In genomic region chr5:24357461-24357860, GRCm38 (mm10) we compare ENCODE assay signal across 8 mouse cellular contexts. TPM values are rescaled to one million over a fixed set of nuclear protein-coding genes. Genes with fewer than 3 reads are reported as not detected.
DNase-seq lines count a peak whose midpoint lies in the region; ATAC-seq lines count a peak whose summit lies in the region.

No protein-coding gene starts in this region.

- no peaks in the 10 kb centered on the region for H3K36me3 ChIP-seq in midbrain, embryonic 11.5 days (ENCODE audit: control insufficient read depth, insufficient read depth, low read length)
- H3K36me3 ChIP-seq in midbrain, embryonic 15.5 days (replicated peaks) = no peaks in the 10 kb centered on the region
- H3K36me3 ChIP-seq in embryonic facial prominence, embryonic 15.5 days = no peaks in the 10 kb centered on the region

- H3K27me3 ChIP-seq in midbrain, embryonic 11.5 days (ENCODE audit: control insufficient read depth, insufficient read depth, low read length) = no peaks in the 10 kb centered on the region
- no peaks in the 10 kb centered on the region for H3K27me3 ChIP-seq in midbrain, embryonic 15.5 days (replicated peaks)
- H3K27me3 ChIP-seq in embryonic facial prominence, embryonic 15.5 days = peaks cover 20% of the 10 kb centered on the region

- no peak overlapping the region for H3K4me3 ChIP-seq in midbrain, embryonic 11.5 days (ENCODE audit: low read depth, low read length)
- no peak overlapping the region for H3K4me3 ChIP-seq in midbrain, embryonic 15.5 days
- H3K4me3 ChIP-seq in embryonic facial prominence, embryonic 15.5 days (replicated peaks) = no peak overlapping the region

- H3K4me1 ChIP-seq in midbrain, embryonic 11.5 days (ENCODE audit: control insufficient read depth, insufficient read depth, low read length) = peaks cover 9% of the 10 kb centered on the region
- peaks cover 16% of the 10 kb centered on the region for H3K4me1 ChIP-seq in midbrain, embryonic 15.5 days
- H3K4me1 ChIP-seq in embryonic facial prominence, embryonic 15.5 days = peaks cover 7% of the 10 kb centered on the region

- H3K27ac ChIP-seq in midbrain, embryonic 11.5 days (ENCODE audit: low read depth, low read length) = no peak overlapping the region
- no peak overlapping the region for H3K27ac ChIP-seq in midbrain, embryonic 15.5 days
- no peak overlapping the region for H3K27ac ChIP-seq in embryonic facial prominence, embryonic 15.5 days (replicated peaks)

- H3K9me3 ChIP-seq in midbrain, embryonic 11.5 days (ENCODE audit: control insufficient read depth, low read length) = no peaks in the 10 kb centered on the region
- H3K9me3 ChIP-seq in midbrain, embryonic 15.5 days = no peaks in the 10 kb centered on the region
- no peaks in the 10 kb centered on the region for H3K9me3 ChIP-seq in embryonic facial prominence, embryonic 15.5 days (replicated peaks)

- WGBS in midbrain, embryonic 11.5 days = 12% methylated on average over 7 of the region's 7 CpGs
- WGBS in midbrain, embryonic 15.5 days = 16% methylated on average over 7 of the region's 7 CpGs
- 12% methylated on average over 7 of the region's 7 CpGs for WGBS in embryonic facial prominence, embryonic 15.5 days

- peak; percentile 97 for DNase-seq in midbrain, embryonic 11.5 days (ENCODE audit: low spot score, missing footprints)
- DNase-seq in T-cell, adult 2 months (ENCODE audit: low spot score) = peak; percentile 67
- DNase-seq in kidney, adult 18-20 months = peak; percentile 72
- DNase-seq in lung, postnatal 10 days = peak; percentile 87
- DNase-seq in thymus, adult 18-20 months = peak; percentile 50 to 61
- DNase-seq in layer of hippocampus, postnatal 36 days = no peak

- no peak for ATAC-seq in midbrain, embryonic 11.5 days (ENCODE audit: low FRiP score)
- no peak for ATAC-seq in midbrain, embryonic 15.5 days (replicated peaks)
- ATAC-seq in embryonic facial prominence, embryonic 15.5 days (ENCODE audit: insufficient number of reproducible peaks, low FRiP score, low TSS enrichment, low read depth) = 0 out of 2 replicates have a peak, but pooled peaks have one; percentile 26

- no peak overlapping the region for H3K4me2 ChIP-seq in midbrain, embryonic 11.5 days
- H3K4me2 ChIP-seq in midbrain, embryonic 15.5 days = no peak overlapping the region
- H3K4me2 ChIP-seq in embryonic facial prominence, embryonic 15.5 days (replicated peaks) = no peak overlapping the region

- H3K9ac ChIP-seq in midbrain, embryonic 11.5 days (ENCODE audit: low read length) = no peak overlapping the region
- no peak overlapping the region for H3K9ac ChIP-seq in midbrain, embryonic 15.5 days
- no peak overlapping the region for H3K9ac ChIP-seq in embryonic facial prominence, embryonic 15.5 days

RNA-seq across cellular contexts. Expression of gene Kcnh2, which starts 6.1 kb away (rescaled TPM):
- polyA plus RNA-seq in midbrain, embryonic 11.5 days (2014; fragmentation: Nextera tagmentation; extraction: Ambion mirVana) = 12.5 and 16.2 TPM in 2 replicates
- 11.8 and 13.9 TPM in 2 replicates for polyA plus RNA-seq in midbrain, embryonic 15.5 days (2015; fragmentation: Nextera tagmentation; extraction: Ambion mirVana)
- 4.8 and 5.1 TPM in 2 replicates for polyA plus RNA-seq in embryonic facial prominence, embryonic 15.5 days (2015; fragmentation: Nextera tagmentation; extraction: Ambion mirVana)
- total RNA-seq in layer of hippocampus, postnatal 36 days (2021) = 10 to 100 TPM; 21.3 to 23.7 TPM

RNA-seq across cellular contexts. Expression of gene Nos3, which starts 7.1 kb away (rescaled TPM):
- polyA plus RNA-seq in midbrain, embryonic 11.5 days (2014; fragmentation: Nextera tagmentation; extraction: Ambion mirVana) = 4.9 and 5.5 TPM in 2 replicates
- 10.9 and 11.9 TPM in 2 replicates for polyA plus RNA-seq in midbrain, embryonic 15.5 days (2015; fragmentation: Nextera tagmentation; extraction: Ambion mirVana)
- 6.5 and 6.9 TPM in 2 replicates for polyA plus RNA-seq in embryonic facial prominence, embryonic 15.5 days (2015; fragmentation: Nextera tagmentation; extraction: Ambion mirVana)
- total RNA-seq in layer of hippocampus, postnatal 36 days (2021) = 1 to 10 TPM; 6.1 to 6.4 TPM

RNA-seq across cellular contexts. Expression of gene Atg9b, which starts 34.5 kb away (rescaled TPM):
- polyA plus RNA-seq in midbrain, embryonic 11.5 days (2014; fragmentation: Nextera tagmentation; extraction: Ambion mirVana) = 0.40 and 0.66 TPM in 2 replicates
- 2.3 and 2.9 TPM in 2 replicates for polyA plus RNA-seq in midbrain, embryonic 15.5 days (2015; fragmentation: Nextera tagmentation; extraction: Ambion mirVana)
- 3.9 and 4.7 TPM in 2 replicates for polyA plus RNA-seq in embryonic facial prominence, embryonic 15.5 days (2015; fragmentation: Nextera tagmentation; extraction: Ambion mirVana)
- 1 to 10 TPM; 3.0 to 4.2 TPM for total RNA-seq in layer of hippocampus, postnatal 36 days (2021)

RNA-seq across cellular contexts. Expression of gene Abcb8, which starts 36.0 kb away (rescaled TPM):
- 32.5 and 34.1 TPM in 2 replicates for polyA plus RNA-seq in midbrain, embryonic 11.5 days (2014; fragmentation: Nextera tagmentation; extraction: Ambion mirVana)
- polyA plus RNA-seq in midbrain, embryonic 15.5 days (2015; fragmentation: Nextera tagmentation; extraction: Ambion mirVana) = 57.1 and 60.0 TPM in 2 replicates
- 40.7 and 47.0 TPM in 2 replicates for polyA plus RNA-seq in embryonic facial prominence, embryonic 15.5 days (2015; fragmentation: Nextera tagmentation; extraction: Ambion mirVana)
- 10 to 100 TPM; 51.9 to 58.7 TPM for total RNA-seq in layer of hippocampus, postnatal 36 days (2021)

RNA-seq across cellular contexts. Expression of gene Asic3, which starts 55.7 kb away (rescaled TPM):
- 0.30 TPM in 1 of 2 replicates, not detected in the other for polyA plus RNA-seq in midbrain, embryonic 11.5 days (2014; fragmentation: Nextera tagmentation; extraction: Ambion mirVana)
- polyA plus RNA-seq in midbrain, embryonic 15.5 days (2015; fragmentation: Nextera tagmentation; extraction: Ambion mirVana) = 0.20 and 0.35 TPM in 2 replicates
- polyA plus RNA-seq in embryonic facial prominence, embryonic 15.5 days (2015; fragmentation: Nextera tagmentation; extraction: Ambion mirVana) = 0.95 and 1.6 TPM in 2 replicates
- under 1 TPM in 1 of 2 experiments, not detected in 1; 0.23 TPM for total RNA-seq in layer of hippocampus, postnatal 36 days (2021)

Comparison
In these comparisons a context has a peak if more than half of its experiments do, and no peak if none do; other contexts are left out.
1. DNase-seq: peak in midbrain, embryonic 11.5 days (single experiment), T-cell, adult 2 months (single experiment), kidney, adult 18-20 months (single experiment), lung, postnatal 10 days (single experiment) and thymus, adult 18-20 months (2 of 2); none in layer of hippocampus, postnatal 36 days (0 of 2).